Mouse (Mus musculus): ENCODE data around the gene Lpin1. TPM values are rescaled to one million over a fixed set of nuclear protein-coding genes. Genes with fewer than 3 reads are reported as not detected.

Gene Lpin1
- total and polyA plus RNA-seq, 2 experiments: 19.8 to 118 TPM

DNA sequence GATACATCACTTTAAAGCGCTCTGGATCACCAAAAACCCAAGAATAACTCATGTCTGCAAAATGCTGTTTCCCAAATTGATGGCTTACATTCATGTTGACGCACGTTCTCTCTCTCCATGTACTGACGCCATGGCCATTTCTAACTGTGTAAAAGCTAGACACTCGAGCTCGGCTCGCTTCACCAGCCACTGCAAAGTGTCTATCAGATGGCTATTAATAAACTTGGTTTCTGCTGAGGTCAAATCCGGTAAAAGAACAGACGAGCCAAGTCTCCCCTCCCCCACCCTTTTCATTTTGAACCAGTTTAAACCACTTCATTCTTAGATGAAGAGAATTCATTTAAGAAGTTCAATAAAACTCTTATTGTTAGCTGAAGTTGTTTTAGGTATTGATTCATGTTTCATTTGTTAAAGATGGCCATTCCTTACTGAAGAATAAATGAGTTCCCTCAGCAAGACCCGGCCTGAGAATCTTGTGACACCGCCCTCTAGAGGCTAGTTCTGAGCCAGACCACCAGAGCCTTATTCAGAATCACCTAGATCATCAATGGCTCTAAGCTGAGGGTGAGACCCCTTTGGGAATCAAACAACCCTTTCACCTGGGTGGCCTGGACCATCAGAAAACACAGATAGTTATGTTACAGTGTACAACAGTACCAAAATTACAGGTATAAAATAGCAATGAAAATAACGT is 28.5 kb upstream of the Lpin1 start:
- Histone ChIP-seq H3K79me2 (ENCODE audit: control insufficient read depth, insufficient read depth, low read length) (no peaks in the 10 kb centered on the region), H3K4me3 (ENCODE audit: insufficient read depth, low read depth, low read length) (no peak overlapping the region), H3K9ac (ENCODE audit: low read depth, low read length) (no peak overlapping the region), H3K27me3 (ENCODE audit: control insufficient read depth, insufficient read depth, low read length) (no peaks in the 10 kb centered on the region), H3K36me3 (ENCODE audit: control insufficient read depth, insufficient read depth, low read length) (no peaks in the 10 kb centered on the region), H3K27ac (replicated peaks; ENCODE audit: insufficient read depth, low read depth, low read length) (no peak overlapping the region), H3K4me1 (ENCODE audit: control insufficient read depth, insufficient read depth, low read length) (0 out of 2 replicates have a peak, but pooled peaks cover 2% of the 10 kb centered on the region)
- no peak for TF ChIP-seq POLR2A (IDR thresholded peaks at IDR 0.05; ENCODE audit: extremely low read depth, insufficient read depth, low read length)
- peak; percentile 38; the same call in 1 of the 2 replicates for TF ChIP-seq CTCF (IDR thresholded peaks at IDR 0.05; ENCODE audit: low read depth, low read length)
- DNase-seq (ENCODE audit: extremely low read depth, low read depth, low spot score): no peak
- WGBS: 63% methylated on average over 12 of the region's 12 CpGs

- WGBS: 75% methylated on average over 6 of the region's 6 CpGs
- Histone ChIP-seq H3K4me1 (ENCODE audit: control insufficient read depth, insufficient read depth, low read length) (peaks cover 22% of the 10 kb centered on the region), H3K27ac (replicated peaks; ENCODE audit: insufficient read depth, low read depth, low read length) (no peak overlapping the region), H3K9ac (ENCODE audit: low read depth, low read length) (no peak overlapping the region), H3K4me3 (ENCODE audit: insufficient read depth, low read depth, low read length) (no peak overlapping the region), H3K36me3 (ENCODE audit: control insufficient read depth, insufficient read depth, low read length) (no peaks in the 10 kb centered on the region), H3K27me3 (ENCODE audit: control insufficient read depth, insufficient read depth, low read length) (no peaks in the 10 kb centered on the region), H3K79me2 (ENCODE audit: control insufficient read depth, insufficient read depth, low read length) (no peaks in the 10 kb centered on the region)
- no peak for DNase-seq (ENCODE audit: extremely low read depth, low read depth, low spot score)
- no peak for TF ChIP-seq POLR2A (IDR thresholded peaks at IDR 0.05; ENCODE audit: extremely low read depth, insufficient read depth, low read length)
- TF ChIP-seq CTCF (IDR thresholded peaks at IDR 0.05; ENCODE audit: low read depth, low read length): no peak
Observed at GRCm38 (mm10) chr12:16635816-16636215, 25.1 kb upstream of the Lpin1 start.

DNA sequence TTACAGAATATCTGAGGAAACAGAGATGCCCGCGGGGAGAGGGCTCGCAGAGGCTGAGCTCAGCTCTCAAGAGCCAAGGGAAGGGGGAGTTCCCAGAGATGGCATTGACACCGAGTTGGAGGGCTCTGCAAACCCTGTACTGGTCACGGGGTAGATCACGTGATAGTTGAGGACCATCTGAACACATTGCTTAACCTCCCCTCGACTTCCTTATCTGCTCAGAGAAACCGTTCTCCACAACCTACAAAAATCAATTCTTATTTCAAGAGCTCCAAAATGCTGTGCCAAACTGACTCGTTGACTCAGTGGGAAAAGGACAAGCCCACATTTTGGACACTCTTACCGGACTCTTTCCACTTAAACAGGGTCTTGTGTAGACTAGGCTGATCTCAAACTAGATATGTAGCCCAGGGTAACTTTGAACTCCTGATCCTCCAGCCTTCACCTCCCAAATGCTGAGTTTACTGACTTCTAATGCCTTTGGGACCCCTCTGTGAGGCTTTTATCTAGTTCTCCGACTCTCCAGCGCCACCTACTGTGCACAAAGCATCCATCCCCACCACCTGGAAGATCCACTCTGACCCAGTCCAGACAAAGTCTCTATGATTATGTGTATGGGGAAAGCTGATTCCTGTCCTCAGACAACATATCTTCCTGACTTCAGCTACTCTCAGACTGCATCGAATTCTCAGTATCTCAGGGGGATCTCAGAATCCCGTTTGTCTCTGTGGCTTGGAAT is 23.5 kb upstream of the Lpin1 start:
- no peak for TF ChIP-seq POLR2A (IDR thresholded peaks at IDR 0.05; ENCODE audit: extremely low read depth, insufficient read depth, low read length)
- peak; percentile 70 for TF ChIP-seq CTCF (IDR thresholded peaks at IDR 0.05; ENCODE audit: low read depth, low read length)
- H3K36me3 ChIP-seq (ENCODE audit: control insufficient read depth, insufficient read depth, low read length): no peaks in the 10 kb centered on the region
- no peaks in the 10 kb centered on the region for H3K79me2 ChIP-seq (ENCODE audit: control insufficient read depth, insufficient read depth, low read length)
- WGBS: 15% methylated on average over 14 of the region's 14 CpGs
- H3K27ac ChIP-seq (replicated peaks; ENCODE audit: insufficient read depth, low read depth, low read length): peak overlapping the region; percentile 89
- H3K27me3 ChIP-seq (ENCODE audit: control insufficient read depth, insufficient read depth, low read length): no peaks in the 10 kb centered on the region
- DNase-seq (ENCODE audit: extremely low read depth, low read depth, low spot score): peak; percentile 97
- peak overlapping the region; percentile 36 for H3K4me3 ChIP-seq (ENCODE audit: insufficient read depth, low read depth, low read length)
- peak overlapping the region; percentile 81 for H3K9ac ChIP-seq (ENCODE audit: low read depth, low read length)
- H3K4me1 ChIP-seq (ENCODE audit: control insufficient read depth, insufficient read depth, low read length): peaks cover 27% of the 10 kb centered on the region

- Histone ChIP-seq H3K4me3 (ENCODE audit: insufficient read depth, low read depth, low read length) (no peak overlapping the region), H3K9ac (ENCODE audit: low read depth, low read length) (peak overlapping the region; percentile 53; the same call in 1 of the 2 replicates), H3K27ac (replicated peaks; ENCODE audit: insufficient read depth, low read depth, low read length) (peak overlapping the region; percentile 94), H3K36me3 (ENCODE audit: control insufficient read depth, insufficient read depth, low read length) (no peaks in the 10 kb centered on the region), H3K79me2 (ENCODE audit: control insufficient read depth, insufficient read depth, low read length) (no peaks in the 10 kb centered on the region), H3K4me1 (ENCODE audit: control insufficient read depth, insufficient read depth, low read length) (peaks cover 27% of the 10 kb centered on the region), H3K27me3 (ENCODE audit: control insufficient read depth, insufficient read depth, low read length) (no peaks in the 10 kb centered on the region)
- 21% methylated on average over 6 of the region's 6 CpGs for WGBS
- TF ChIP-seq CTCF (IDR thresholded peaks at IDR 0.05; ENCODE audit: low read depth, low read length) (no peak), POLR2A (IDR thresholded peaks at IDR 0.05; ENCODE audit: extremely low read depth, insufficient read depth, low read length) (0 out of 2 replicates have a peak, but pooled peaks have one; percentile 15)
- peak; percentile 91 for DNase-seq (ENCODE audit: extremely low read depth, low read depth, low spot score)
Observed at GRCm38 (mm10) chr12:16633235-16633634, 22.5 kb upstream of the Lpin1 start.

DNA sequence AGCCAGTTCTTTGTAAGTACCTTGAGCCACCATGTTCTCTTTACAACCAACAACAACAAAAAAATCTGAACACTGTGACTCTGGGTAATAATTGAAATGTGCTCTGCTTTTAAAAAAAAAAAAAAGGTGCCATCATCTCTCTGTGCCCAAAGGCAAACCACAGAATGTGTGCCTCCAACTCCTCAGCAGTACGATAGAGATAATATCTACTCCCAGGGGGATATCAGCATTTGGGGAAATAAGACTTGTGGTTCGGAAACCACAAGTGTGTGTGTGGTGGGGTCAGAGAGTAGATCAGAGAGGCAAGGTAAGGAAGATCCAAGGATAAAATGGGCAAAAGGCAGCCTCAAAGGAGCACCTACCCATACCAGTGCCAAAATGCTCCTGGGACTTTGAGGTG is 20.7 kb upstream of the Lpin1 start:
- no peak for DNase-seq (ENCODE audit: extremely low read depth, low read depth, low spot score)
- Histone ChIP-seq H3K9ac (ENCODE audit: low read depth, low read length) (peak overlapping the region; percentile 28; the same call in 1 of the 2 replicates), H3K27ac (replicated peaks; ENCODE audit: insufficient read depth, low read depth, low read length) (peak overlapping the region; percentile 96), H3K79me2 (ENCODE audit: control insufficient read depth, insufficient read depth, low read length) (no peaks in the 10 kb centered on the region), H3K4me1 (ENCODE audit: control insufficient read depth, insufficient read depth, low read length) (peaks cover 27% of the 10 kb centered on the region), H3K27me3 (ENCODE audit: control insufficient read depth, insufficient read depth, low read length) (no peaks in the 10 kb centered on the region), H3K36me3 (ENCODE audit: control insufficient read depth, insufficient read depth, low read length) (no peaks in the 10 kb centered on the region), H3K4me3 (ENCODE audit: insufficient read depth, low read depth, low read length) (no peak overlapping the region)
- TF ChIP-seq POLR2A (IDR thresholded peaks at IDR 0.05; ENCODE audit: extremely low read depth, insufficient read depth, low read length): no peak
- no peak for TF ChIP-seq CTCF (IDR thresholded peaks at IDR 0.05; ENCODE audit: low read depth, low read length)
- WGBS: 62% methylated on average over 2 of the region's 2 CpGs

Measured in liver, adult 2 months (tissue).